Mouse (Mus musculus): ENCODE measurements around the gene Ccdc61. TPM values are rescaled to one million over a fixed set of nuclear protein-coding genes. Genes with fewer than 3 reads are reported as not detected.

Gene Ccdc61
- total RNA-seq (2021): 10 to 100 TPM in 1 of 2 experiments, 1 to 10 TPM in 1; 7.7 to 11.0 TPM

DNA sequence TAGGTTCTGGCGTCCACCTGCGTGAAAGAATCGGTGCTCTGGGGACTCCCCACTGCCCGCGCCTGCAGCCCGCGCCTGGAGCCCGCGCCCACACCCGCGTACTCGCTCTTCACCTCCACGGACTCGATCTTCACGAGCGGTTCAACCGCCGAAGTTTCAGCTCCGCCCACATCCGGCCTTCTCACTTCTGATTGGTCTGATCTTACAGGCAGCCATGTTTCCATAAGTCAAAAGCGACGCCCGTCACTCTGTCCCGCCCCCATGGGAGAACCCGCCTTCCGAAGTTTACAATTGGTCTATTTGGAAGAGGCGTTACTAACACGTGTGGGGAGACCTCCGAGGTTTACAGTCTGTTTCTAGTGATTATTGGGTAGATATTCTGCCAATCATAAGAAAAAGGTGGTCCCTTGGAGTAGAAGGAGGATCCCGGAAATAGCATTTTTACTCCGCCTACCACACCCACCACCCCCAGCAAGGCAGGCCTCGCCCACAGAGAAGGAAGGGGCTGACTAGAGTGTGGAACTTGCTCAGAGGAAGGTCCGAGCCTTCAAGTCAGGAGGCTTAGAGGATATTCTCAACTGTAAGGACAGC lies at the start of gene Ccdc61:
TSS of gene Ccdc61 (minus strand) at position 175 of the 591 bp plus-strand sequence.
- DNase-seq: peak; percentile 96 to 98
- intact Hi-C loops (cut with DNase I): no loop called here

DNA sequence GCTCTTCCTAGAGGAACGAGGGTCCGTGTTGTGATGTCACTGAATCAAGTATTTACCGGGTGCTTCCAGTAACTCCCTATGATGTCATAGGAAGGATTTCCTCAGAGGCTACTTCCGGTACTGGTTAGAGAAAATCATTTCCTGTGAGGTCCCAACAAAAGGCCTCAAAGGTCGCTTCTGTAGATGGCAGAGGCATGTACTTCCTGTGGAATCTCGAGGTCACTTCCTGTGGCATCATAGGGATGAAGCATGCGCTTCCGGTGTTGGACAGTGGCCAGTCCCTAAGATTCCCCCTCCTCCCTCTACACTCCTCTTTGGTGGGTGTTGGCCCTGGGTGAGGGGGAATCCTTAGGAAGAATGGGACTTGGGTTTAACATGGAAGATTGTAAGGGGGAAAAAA lies 49.2 kb upstream of the Ccdc61 start:
- intact Hi-C loops (cut with DNase I): loop anchor here (1.0 kb wide), 1 partner anchor 32 kb away; no protein-coding TSS in a partner anchor

DNA sequence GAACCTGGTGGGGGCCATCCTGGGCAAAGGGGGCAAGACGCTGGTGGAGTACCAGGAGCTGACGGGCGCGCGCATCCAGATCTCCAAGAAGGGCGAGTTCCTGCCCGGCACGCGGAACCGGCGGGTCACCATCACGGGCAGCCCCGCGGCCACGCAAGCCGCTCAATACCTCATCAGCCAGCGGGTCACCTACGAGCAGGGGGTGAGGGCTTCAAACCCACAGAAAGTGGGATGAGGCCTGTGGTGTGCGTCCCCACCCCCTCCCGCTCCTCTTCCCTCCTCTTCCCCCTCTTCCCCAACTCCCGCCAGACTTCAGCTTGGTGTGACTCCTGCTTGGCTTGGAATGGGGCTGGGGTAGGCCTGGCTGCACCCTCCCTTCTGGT lies 48.2 kb upstream of the Ccdc61 start:
- DNase-seq: peak in 1 of 2 experiments; percentile 34
- intact Hi-C loops (cut with DNase I): no loop called here

More for the DNA sequence above, 49.2 kb upstream of the Ccdc61 start:
- peak; percentile 39 to 42 for DNase-seq

DNA sequence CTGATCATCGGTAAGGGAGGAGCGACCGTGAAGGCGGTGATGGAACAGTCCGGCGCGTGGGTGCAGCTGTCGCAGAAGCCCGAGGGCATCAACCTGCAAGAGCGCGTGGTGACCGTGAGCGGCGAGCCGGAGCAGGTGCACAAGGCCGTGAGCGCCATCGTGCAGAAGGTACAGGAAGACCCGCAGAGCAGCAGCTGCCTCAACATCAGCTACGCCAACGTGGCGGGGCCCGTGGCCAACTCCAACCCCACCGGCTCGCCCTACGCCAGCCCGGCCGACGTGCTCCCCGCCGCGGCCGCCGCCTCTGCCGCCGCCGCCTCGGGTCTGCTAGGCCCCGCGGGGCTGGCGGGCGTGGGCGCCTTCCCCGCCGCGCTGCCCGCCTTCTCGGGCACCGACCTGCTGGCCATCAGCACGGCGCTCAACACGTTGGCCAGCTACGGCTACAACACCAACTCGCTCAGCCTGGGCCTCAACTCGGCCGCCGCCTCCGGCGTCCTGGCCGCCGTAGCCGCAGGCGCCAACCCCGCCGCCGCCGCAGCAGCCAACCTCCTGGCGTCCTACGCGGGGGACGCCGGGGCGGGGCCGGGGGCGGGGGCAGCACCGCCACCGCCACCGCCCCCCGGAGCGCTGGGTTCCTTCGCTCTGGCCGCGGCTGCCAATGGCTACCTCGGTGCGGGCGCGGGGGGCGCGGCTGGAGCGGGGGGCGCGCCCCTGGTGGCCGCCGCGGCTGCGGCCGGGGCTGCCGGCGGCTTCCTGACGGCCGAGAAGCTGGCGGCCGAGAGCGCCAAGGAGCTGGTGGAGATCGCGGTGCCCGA lies 47.6 kb upstream of the Ccdc61 start:
- intact Hi-C loops (cut with DNase I): no loop called here
- DNase-seq: peak; percentile 66 to 76

DNA sequence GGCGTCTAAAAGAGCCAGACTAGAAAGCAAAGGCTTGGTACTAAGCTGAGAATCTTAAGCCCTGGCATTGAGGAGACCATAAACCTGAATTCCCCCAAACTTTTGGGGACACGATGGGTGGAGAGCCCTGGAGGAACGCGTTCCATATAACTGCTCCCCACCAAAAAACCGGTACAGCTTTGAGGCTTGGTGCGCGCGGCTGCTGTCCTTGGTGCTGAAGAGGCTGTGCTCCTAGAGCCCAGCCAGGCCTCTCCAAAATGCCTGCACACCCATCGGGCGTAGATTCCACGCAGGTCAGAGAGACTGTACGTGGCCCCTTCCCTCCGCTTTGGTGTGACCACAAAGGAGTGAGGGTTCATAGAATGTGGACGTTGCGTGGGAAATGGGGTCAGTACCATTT lies 41.2 kb upstream of the Ccdc61 start:
- intact Hi-C loops (cut with DNase I): no loop called here
- peak; percentile 48 to 64 for DNase-seq

DNA sequence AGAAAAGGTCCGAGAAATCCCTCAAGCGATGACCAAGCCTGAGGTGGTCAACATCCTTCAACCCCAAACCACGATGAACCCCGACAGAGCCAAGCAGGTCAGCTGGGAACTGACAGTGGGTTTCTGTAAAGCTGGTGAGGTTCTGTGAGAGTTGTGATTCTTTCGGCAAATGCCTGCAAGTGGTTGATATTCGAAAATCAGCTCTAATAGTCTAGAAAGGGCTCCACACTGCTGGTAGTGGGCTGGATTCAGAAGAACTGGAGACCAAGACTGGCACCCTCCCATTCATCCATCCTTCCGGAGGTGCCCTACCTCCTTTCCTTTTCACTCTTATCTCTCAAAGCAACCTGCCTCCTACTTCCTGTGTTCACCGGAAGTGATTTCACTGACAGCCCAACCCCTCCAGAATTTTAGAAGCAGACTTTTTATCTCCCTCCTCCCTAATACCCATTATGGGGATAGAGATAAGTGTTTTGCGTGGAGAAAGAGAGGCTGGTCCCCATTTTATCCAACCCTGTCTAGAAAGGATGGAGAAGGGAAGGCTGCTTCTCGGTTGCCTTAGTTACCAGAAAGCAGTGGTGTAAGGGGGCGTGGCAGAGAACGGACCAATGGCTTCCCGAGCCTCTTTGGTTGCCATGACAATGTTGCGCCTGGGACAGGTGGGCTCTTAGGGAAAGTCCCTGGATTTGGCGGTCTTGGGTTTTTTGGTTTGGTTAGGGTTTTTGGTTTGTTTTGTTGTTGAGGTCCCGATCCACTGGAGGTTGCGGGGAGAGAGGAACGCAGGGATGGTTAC lies 40.5 kb upstream of the Ccdc61 start:
- intact Hi-C loops (cut with DNase I): no loop called here
- no peak for DNase-seq

DNA sequence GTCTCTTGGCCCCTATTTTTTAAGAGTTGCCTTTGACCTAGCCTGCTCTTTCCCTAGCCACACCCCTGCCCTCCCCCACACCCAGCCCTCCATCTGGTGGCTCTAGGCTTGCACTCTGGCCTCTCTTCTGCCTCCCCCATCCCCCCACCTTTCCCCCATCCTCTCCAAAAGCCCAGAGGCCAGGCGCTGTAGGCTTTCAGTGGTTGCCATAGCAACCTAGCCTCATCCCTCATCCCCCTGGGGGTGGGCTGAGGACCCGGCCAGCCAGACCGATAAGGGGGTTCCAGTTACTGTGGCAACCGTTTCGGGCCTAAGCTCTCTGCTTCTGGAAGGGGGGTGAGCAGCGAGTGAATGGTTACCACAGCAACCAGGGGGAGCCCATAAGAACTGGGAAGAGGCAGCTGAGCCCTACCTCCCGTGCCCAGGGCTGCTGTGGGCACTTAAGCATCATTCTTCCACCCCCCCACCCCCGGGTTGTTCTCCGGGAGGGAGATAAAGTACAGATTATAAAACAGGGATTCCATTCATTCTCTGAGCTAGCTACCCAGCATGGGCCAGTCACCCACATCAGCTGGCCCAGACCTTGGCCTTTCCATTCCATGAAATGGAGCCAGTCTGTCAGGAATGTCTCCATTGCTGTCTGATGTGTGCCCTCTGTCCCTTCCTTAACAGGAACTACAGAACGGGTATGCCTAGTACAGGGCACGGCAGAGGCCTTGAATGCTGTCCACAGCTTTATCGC lies 39.7 kb upstream of the Ccdc61 start:
- intact Hi-C loops (cut with DNase I): loop anchor here (2.0 kb wide), 1 partner anchor 23 kb away; no protein-coding TSS in a partner anchor
- DNase-seq: no peak

DNA sequence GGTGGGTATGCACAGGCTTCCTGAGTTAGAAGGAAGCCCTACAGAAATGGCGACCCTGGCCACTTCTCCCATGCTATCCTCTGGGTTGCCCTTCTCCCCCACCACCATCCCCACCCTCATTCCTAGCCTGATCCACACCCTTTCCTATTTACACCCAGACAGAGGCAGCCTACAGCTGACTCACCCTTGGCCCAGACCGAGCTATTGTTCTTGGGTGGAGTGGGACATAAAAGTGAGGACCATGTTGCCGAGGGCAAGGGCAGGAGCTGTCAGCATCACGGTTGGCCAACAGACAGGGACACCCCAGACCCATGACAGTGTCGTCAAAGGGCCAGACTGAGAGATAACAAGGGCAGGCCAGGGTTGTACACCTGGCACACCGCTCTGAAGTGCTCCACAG lies 37.9 kb upstream of the Ccdc61 start:
- intact Hi-C loops (cut with DNase I): loop anchor here (2.0 kb wide), 1 partner anchor 21 kb away; no protein-coding TSS in a partner anchor

DNA sequence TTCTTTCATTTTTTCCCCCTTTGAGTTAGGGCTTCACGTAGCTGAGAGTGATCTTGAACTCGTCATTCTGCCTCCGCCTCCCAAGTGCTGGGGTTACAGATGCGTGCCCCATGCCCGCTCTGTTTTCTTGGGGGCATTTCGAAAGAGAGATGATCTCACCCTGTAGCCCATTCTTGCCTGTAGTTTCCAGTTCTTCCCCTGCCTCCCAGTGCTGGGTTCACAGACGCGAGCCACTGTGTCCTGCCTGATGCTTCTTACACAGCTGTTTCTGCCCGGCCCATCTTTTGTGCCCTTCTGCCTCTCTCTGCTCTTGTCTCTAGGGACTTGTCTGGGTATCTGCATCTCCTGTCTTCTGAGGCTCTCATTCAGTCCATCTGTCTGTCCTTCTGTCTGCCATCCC lies 32.6 kb upstream of the Ccdc61 start:
- no peak for DNase-seq
- intact Hi-C loops (cut with DNase I): no loop called here

More for the DNA sequence above, 37.9 kb upstream of the Ccdc61 start:
- peak; percentile 55 to 63 for DNase-seq

DNA sequence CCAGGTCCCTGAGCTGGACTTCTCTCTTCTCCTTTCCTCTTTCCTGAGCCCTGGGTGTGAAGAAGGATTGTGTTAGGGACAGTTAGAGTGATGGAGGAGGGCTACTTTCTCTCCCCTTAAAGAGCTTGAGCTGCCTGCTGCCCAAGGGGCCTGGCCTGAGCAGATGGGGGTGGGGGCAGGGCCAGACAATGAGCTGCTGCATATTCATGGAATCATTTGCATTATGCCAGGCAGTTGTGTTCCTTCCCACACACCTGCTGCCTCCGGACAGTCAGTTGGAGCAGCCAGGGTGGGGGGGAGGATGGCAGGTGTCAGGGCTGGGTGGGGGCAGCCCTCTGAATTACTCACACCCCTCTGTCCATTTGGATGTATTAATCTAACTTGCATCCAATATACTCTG lies 32.2 kb upstream of the Ccdc61 start:
- no peak for DNase-seq
- intact Hi-C loops (cut with DNase I): no loop called here

DNA sequence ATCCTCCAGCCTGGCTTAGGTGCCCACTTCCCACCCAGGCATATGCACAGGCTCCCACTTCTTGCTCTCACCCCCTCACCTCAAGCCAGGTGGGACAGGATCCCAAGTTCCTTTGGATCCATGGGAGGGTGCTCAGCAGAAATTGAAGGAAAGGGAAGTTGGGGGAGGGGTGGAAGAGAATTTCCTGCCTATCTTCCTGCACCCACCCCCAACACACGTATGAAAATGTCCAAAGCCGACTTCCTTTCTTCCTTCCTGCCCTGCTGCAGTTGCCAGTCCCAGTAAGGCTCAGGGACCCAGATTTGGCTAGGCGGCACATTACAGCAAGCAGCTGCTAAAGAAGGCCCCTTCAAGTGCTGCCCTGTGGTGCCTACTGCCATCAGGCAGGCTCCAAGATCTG lies 17.5 kb upstream of the Ccdc61 start:
- peak; percentile 29 to 31 for DNase-seq
- intact Hi-C loops (cut with DNase I): loop anchor here (1.0 to 2.0 kb wide), 2 partner anchors 21 to 32 kb away; no protein-coding TSS in a partner anchor

DNA sequence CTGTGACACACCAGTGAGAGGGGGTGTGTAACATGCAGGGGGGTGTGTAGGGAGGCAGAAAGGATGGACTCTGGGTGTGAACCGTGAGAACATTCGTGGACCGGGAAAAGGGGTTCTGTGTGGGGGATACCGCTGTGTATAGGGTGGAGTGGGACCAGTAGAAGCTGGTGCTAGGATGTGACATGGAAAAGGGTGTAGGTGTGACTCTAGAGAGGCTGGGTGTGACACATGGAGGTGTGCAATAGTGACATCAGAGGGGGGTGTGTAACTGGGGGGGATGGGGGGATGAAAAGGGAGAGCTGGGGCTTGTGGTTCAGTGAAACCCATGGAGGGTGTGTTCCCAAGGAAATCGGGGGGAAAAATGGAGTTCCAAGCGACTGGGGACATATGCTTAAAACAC lies 16.7 kb upstream of the Ccdc61 start:
- intact Hi-C loops (cut with DNase I): loop anchor here (1.0 to 2.0 kb wide), 2 partner anchors 22 to 32 kb away; no protein-coding TSS in a partner anchor
- DNase-seq: no peak

DNA sequence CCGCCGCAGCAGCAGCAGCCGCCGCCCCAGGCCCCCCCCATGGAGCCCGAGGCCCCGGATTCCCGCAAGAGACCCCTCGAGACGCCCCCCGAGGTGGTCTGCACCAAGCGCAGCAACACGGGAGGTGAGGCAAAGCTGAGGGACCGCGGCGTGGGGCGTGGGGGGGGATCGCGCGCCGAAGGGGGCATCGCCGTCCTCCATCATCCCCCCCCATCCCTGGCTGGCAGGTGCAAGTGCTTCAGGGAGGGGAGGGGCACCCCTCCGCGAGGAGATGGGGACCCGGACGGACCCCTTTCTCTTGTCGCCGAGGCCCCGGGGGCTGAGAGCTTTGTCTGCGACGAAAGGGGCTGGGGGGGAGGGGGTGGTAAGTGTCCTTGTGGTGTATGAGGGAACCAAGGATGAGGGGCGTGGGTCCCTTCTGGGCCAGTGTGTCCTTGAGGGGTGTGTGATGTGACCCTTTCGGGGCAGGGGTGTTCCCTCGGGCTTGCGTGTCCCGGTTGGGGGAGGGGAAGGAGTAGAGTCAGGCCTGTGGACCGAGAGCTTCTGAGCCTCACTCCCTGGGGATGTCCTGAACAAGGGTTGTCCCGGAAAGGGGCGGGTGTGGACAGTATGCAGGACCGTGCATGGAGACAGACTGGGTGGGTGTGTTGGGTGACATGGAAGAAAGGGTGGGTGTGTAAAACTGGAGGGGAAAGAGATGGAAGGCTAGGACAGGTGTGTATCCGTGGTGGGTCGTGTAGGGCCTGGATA lies 16.0 kb upstream of the Ccdc61 start:
- DNase-seq: peak; percentile 59 to 60
- intact Hi-C loops (cut with DNase I): loop anchor here (2.0 kb wide), 1 partner anchor 23 kb away; no protein-coding TSS in a partner anchor

DNA sequence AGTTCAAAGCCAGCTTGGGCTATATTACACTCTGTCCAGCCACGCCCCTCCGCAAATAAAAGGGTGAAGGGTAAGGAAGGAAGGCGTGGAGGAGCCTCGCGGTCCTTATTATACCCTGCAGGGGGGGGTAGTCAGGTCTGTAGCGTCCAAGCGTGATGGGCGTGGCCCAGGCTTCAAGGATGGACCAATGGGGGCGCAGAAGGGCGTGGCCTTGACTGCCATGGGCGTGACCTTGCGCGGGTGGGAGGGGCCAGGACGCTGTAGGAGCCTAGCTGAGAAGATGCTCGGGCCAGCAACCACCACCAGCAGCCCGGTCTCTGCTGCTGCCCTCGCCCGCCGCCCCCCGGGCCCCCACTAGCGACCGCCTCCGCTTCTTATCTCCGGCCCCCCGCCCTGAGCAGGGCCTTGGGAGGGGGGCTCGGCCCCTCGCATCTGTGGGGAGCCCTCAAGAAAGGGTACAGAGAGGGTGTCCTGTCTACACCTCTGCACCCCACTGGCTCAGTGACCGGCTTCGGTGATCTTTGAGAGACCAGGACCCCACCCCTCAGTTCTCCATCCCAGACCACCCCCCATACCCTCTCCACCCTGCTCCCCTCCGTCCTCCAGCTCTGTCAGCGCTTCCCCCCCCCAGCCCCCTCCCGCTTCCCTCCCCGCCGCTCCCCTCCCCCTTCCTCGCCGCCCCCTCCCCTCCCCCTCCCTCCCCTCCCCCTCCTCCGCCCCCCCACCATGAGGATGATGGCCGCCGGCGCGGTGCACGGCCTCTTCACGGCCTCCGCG lies 15.1 kb upstream of the Ccdc61 start, which contains the start of gene Nova2:
TSS of gene Nova2 (plus strand) at position 727 of the 777 bp plus-strand sequence.
- intact Hi-C loops (cut with DNase I): no loop called here
- peak; percentile 81 to 84 for DNase-seq

DNA sequence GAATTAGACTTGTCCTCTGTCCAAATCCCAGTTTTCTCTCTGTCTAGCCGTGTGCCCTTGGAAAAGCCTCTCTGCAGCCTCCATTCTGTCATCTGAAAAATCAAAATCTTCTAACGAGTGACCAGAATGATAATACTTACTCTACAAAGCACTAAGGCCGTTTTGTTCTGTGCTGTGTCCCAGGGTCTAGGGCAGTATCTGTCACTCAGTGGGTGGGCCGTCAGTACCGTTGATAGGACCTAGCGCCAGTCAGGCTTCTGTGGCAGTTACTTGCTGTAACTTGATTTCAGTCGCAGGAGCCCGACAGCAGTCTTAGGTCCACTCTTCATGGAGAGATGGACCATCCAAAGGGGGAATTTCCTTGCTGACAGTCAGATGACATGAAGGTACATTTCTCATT lies 14.1 kb upstream of the Ccdc61 start:
- DNase-seq: no peak
- intact Hi-C loops (cut with DNase I): no loop called here

DNA sequence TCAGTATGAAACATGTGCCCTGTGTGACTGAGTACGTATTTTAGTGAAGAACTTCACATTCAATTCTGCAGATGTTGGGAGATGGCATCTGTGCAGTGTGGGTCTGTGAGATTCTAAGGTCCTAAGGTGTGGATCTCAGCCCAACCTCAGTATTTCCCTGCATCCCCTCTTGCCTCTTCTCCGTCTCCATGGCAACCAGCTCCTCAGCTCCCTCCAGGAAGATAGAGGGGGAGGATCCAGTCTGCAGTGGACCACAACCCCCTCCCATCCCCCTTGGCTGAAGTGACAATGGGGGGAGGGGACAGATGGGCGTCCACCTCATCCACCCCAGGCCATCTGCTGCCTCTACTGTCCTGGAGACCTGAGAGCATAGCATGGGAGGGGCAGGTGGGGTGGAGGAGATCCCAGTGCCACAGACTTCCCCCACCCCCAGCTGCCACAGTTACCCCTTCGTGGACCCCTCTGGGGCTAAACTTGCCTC lies 13.5 kb upstream of the Ccdc61 start:
- intact Hi-C loops (cut with DNase I): no loop called here
- no peak for DNase-seq

DNA sequence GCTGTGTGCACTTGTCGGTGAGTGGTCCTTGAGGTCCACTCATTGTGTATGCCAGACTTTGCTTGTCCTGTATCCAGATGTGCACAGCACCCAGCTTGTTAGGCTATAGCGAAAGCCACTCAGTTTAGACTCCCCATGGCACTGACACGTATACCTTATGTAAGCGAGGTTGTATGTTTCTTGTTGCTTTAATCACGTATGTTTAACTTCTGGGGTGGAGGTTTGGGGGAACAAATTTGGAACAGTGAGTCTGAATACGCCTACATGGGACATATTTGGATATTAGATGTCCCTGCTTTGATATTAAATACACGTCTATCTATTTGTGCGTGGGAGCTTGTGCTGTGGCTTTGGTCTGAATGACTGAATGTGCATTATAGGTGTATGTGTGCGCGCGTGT lies 13.1 kb upstream of the Ccdc61 start:
- intact Hi-C loops (cut with DNase I): no loop called here
- no peak for DNase-seq

DNA sequence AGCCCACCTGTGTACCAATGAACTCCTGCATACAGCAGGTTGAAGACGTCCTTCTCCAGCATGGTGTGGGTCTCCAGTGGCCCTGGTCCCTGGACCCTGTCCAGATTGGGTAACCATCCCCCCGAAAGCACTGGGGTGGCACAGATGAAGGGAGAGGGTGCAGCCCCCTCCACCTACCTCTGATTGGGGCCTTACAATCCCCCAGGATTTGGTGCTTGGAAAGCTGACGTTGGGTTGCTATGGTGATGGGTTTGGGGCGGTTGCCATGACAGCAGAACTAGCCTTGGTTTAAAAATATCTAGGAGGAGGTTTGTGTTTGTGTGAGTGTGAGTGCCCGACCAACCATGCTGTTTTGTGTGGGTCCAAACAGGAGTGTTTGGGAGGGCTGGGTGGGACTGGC lies 12.6 kb upstream of the Ccdc61 start:
- intact Hi-C loops (cut with DNase I): no loop called here
- no peak for DNase-seq
